Mouse (Mus musculus) MEL (cell line): ENCODE data around the gene Olfr410. TPM values are rescaled to one million over a fixed set of nuclear protein-coding genes. Genes with fewer than 3 reads are reported as not detected.

Experiments used
- DNase-seq: peaks from one replicate; pipeline ENCODE4 v3.0.0; 2011; ENCODE audit warnings: low read depth, low spot score
- H3K27ac ChIP-seq: 2 replicates; pipeline ENCODE4 v1.5.1; 2012; ENCODE audit warnings: low read depth, mild to moderate bottlenecking, control low read depth, low read length, moderate library complexity; ENCODE audit not compliant: control insufficient read depth
- H3K27me3 ChIP-seq, 2 experiments: fragments of 150-350 bp in 1 of 2; sonication (generic) in 1 of 2; 2 replicates each; pipeline ENCODE4 v1.6.1; 2012; ENCODE audit warnings: low read length in 2 of 2, mild to moderate bottlenecking in 2 of 2, improper control_type of control experiment in 1 of 2, moderate library complexity in 1 of 2; ENCODE audit not compliant: insufficient read depth in 2 of 2, control insufficient read depth in 1 of 2
- H3K36me3 ChIP-seq, 2 experiments: 2 replicates each; pipeline ENCODE4 v1.6.1; 2012 to 2014; ENCODE audit warnings: low read length in 2 of 2, improper control_type of control experiment in 1 of 2, inconsistent platforms in 1 of 2, mild to moderate bottlenecking in 1 of 2; ENCODE audit not compliant: insufficient read depth in 2 of 2, control insufficient read depth in 1 of 2
- H3K4me1 ChIP-seq, 2 experiments: fragments of 150-350 bp in 1 of 2; sonication (generic) in 1 of 2; 2 replicates each; pipeline ENCODE4 v1.6.1; 2012; ENCODE audit warnings: low read length in 2 of 2, improper control_type of control experiment in 1 of 2, mild to moderate bottlenecking in 1 of 2; ENCODE audit not compliant: insufficient read depth in 2 of 2, control insufficient read depth in 1 of 2
- H3K4me3 ChIP-seq, 2 experiments: fragments of 150-350 bp in 1 of 2; sonication (generic) in 1 of 2; 2 replicates each; pipeline ENCODE4 v1.5.1; 2012; ENCODE audit warnings: low read depth in 2 of 2, low read length in 2 of 2, mild to moderate bottlenecking in 2 of 2, moderate library complexity in 2 of 2, control low read depth in 1 of 2, improper control_type of control experiment in 1 of 2; ENCODE audit not compliant: control insufficient read depth in 1 of 2, insufficient read depth in 1 of 2
- H3K79me2 ChIP-seq: 2 replicates; pipeline ENCODE4 v1.6.1; 2012; ENCODE audit warnings: mild to moderate bottlenecking, low read length, moderate library complexity; ENCODE audit not compliant: control insufficient read depth, poor library complexity, insufficient read depth
- H3K9ac ChIP-seq: 2 replicates; pipeline ENCODE4 v1.6.1; 2012; ENCODE audit warnings: low read depth, mild to moderate bottlenecking, control low read depth, low read length, moderate library complexity; ENCODE audit not compliant: control insufficient read depth, poor library complexity, severe bottlenecking
- H3K9me3 ChIP-seq: fragments of 150-350 bp; sonication (generic); replicated peaks from 2 replicates; pipeline ENCODE4 v1.6.1; 2012; ENCODE audit warnings: mild to moderate bottlenecking, low read length, improper control_type of control experiment, moderate library complexity; ENCODE audit not compliant: insufficient read depth
- BHLHE40 ChIP-seq: IDR thresholded peaks from 2 replicates; pipeline ENCODE4 v1.6.1; 2012; ENCODE audit warnings: low read depth, mild to moderate bottlenecking, inconsistent platforms, low read length, improper control_type of control experiment, borderline replicate concordance
- CHD1 ChIP-seq: IDR thresholded peaks from 2 replicates; pipeline ENCODE4 v1.6.1; 2012; ENCODE audit warnings: low read depth, mild to moderate bottlenecking, inconsistent platforms, low read length, improper control_type of control experiment
- CHD2 ChIP-seq: IDR thresholded peaks from 2 replicates; pipeline ENCODE4 v1.6.1; 2011; ENCODE audit warnings: low read length, improper control_type of control experiment
- CTCF ChIP-seq, 3 experiments: IDR thresholded peaks in 2 of 3; conservative IDR thresholded peaks in 1 of 3; 2 replicates each; pipeline ENCODE4 v1.5.1; 2011 to 2012; ENCODE audit warnings: low read length in 3 of 3, low read depth in 2 of 3, mild to moderate bottlenecking in 2 of 3, improper control_type of control experiment in 1 of 3, inconsistent platforms in 1 of 3, mixed read lengths in 1 of 3, moderate library complexity in 1 of 3; ENCODE audit not compliant: control insufficient read depth in 1 of 3, insufficient read depth in 1 of 3, poor library complexity in 1 of 3, severe bottlenecking in 1 of 3
- E2F4 ChIP-seq: IDR thresholded peaks from 2 replicates; pipeline ENCODE4 v1.6.1; 2011; ENCODE audit warnings: low read depth, low read length, improper control_type of control experiment, borderline replicate concordance
- ELF1 ChIP-seq: IDR thresholded peaks from 2 replicates; pipeline ENCODE4 v1.6.1; 2014; ENCODE audit warnings: low read depth, mild to moderate bottlenecking, inconsistent platforms, low read length, improper control_type of control experiment, moderate library complexity
- EP300 ChIP-seq, 2 experiments: IDR thresholded peaks; 2 replicates each; pipeline ENCODE4 v1.6.1; 2011; ENCODE audit warnings: improper control_type of control experiment in 2 of 2, low read length in 2 of 2, low read depth in 1 of 2, mild to moderate bottlenecking in 1 of 2
- ETS1 ChIP-seq: IDR thresholded peaks from 2 replicates; pipeline ENCODE4 v1.6.1; 2012; ENCODE audit warnings: low read depth, mild to moderate bottlenecking, inconsistent platforms, low read length, improper control_type of control experiment, moderate library complexity
- GABPA ChIP-seq: IDR thresholded peaks from 2 replicates; pipeline ENCODE4 v1.6.1; 2012; ENCODE audit warnings: low read depth, mild to moderate bottlenecking, inconsistent platforms, low read length, improper control_type of control experiment, moderate library complexity
- GATA1 ChIP-seq: IDR thresholded peaks from 2 replicates; pipeline ENCODE4 v1.6.1; 2011; ENCODE audit warnings: low read depth, low read length, improper control_type of control experiment
- HCFC1 ChIP-seq: IDR thresholded peaks from 2 replicates; pipeline ENCODE4 v1.6.1; 2012; ENCODE audit warnings: low read depth, mild to moderate bottlenecking, inconsistent platforms, low read length, improper control_type of control experiment, moderate library complexity
- JUND ChIP-seq: IDR thresholded peaks from 2 replicates; pipeline ENCODE4 v1.6.1; 2011; ENCODE audit warnings: low read depth, mild to moderate bottlenecking, improper control_type of control experiment, low read length
- KAT2A ChIP-seq: conservative IDR thresholded peaks from 2 replicates; pipeline ENCODE4 v1.6.1; 2012; ENCODE audit warnings: low read depth, low read length, improper control_type of control experiment, inconsistent platforms
- MAFK ChIP-seq: IDR thresholded peaks from 2 replicates; pipeline ENCODE4 v1.6.1; 2011; ENCODE audit warnings: low read depth, mild to moderate bottlenecking, low read length, improper control_type of control experiment, borderline replicate concordance
- MEF2A ChIP-seq: IDR thresholded peaks from 2 replicates; pipeline ENCODE4 v1.6.1; 2014; ENCODE audit warnings: low read depth, mild to moderate bottlenecking, inconsistent platforms, low read length, improper control_type of control experiment; ENCODE audit not compliant: poor library complexity, insufficient replicate concordance, severe bottlenecking; ENCODE audit errors: extremely low read depth
- MXI1 ChIP-seq: IDR thresholded peaks from 2 replicates; pipeline ENCODE4 v1.6.1; 2011; ENCODE audit warnings: mild to moderate bottlenecking, low read depth, low read length, improper control_type of control experiment
- MYB ChIP-seq: IDR thresholded peaks from 2 replicates; pipeline ENCODE4 v1.6.1; 2011; ENCODE audit warnings: mild to moderate bottlenecking, low read depth, low read length, improper control_type of control experiment
- NELFE ChIP-seq: IDR thresholded peaks from 2 replicates; pipeline ENCODE4 v1.6.1; 2011; ENCODE audit warnings: low read depth, low read length, improper control_type of control experiment
- NRF1 ChIP-seq: IDR thresholded peaks from 2 replicates; pipeline ENCODE4 v1.6.1; 2014; ENCODE audit warnings: low read depth, mild to moderate bottlenecking, inconsistent platforms, low read length, improper control_type of control experiment, moderate library complexity; ENCODE audit not compliant: poor library complexity, insufficient read depth, severe bottlenecking
- POLR2A ChIP-seq, 2 experiments: IDR thresholded peaks; 2 replicates each; pipeline ENCODE4 v1.6.1; 2011 to 2012; ENCODE audit warnings: low read length in 2 of 2, mild to moderate bottlenecking in 2 of 2, control low read depth in 1 of 2, improper control_type of control experiment in 1 of 2, low read depth in 1 of 2, moderate library complexity in 1 of 2; ENCODE audit not compliant: control insufficient read depth in 1 of 2, insufficient read depth in 1 of 2, poor library complexity in 1 of 2
- POLR2AphosphoS2 ChIP-seq: IDR thresholded peaks from 2 replicates; pipeline ENCODE4 v1.6.1; 2011; ENCODE audit warnings: low read length, improper control_type of control experiment
- POLR2AphosphoS5 ChIP-seq: IDR thresholded peaks from 2 replicates; pipeline ENCODE4 v1.6.1; 2012; ENCODE audit warnings: low read depth, borderline replicate concordance, mild to moderate bottlenecking, inconsistent platforms, low read length, moderate library complexity, mixed read lengths
- RAD21 ChIP-seq: IDR thresholded peaks from 2 replicates; pipeline ENCODE4 v1.6.1; 2011; ENCODE audit warnings: mild to moderate bottlenecking, low read depth, low read length, improper control_type of control experiment
- RCOR1 ChIP-seq: IDR thresholded peaks from 2 replicates; pipeline ENCODE4 v1.6.1; 2012; ENCODE audit warnings: low read depth, mild to moderate bottlenecking, inconsistent platforms, low read length, improper control_type of control experiment
- SIN3A ChIP-seq: IDR thresholded peaks from 2 replicates; pipeline ENCODE4 v1.6.1; 2012; ENCODE audit warnings: low read length, improper control_type of control experiment, inconsistent platforms
- SMC3 ChIP-seq: IDR thresholded peaks from 2 replicates; pipeline ENCODE4 v1.6.1; 2011; ENCODE audit warnings: low read depth, low read length, improper control_type of control experiment
- TAL1 ChIP-seq: IDR thresholded peaks from 2 replicates; pipeline ENCODE4 v1.6.1; 2012; ENCODE audit warnings: mild to moderate bottlenecking, inconsistent platforms, low read length, moderate library complexity, mixed read lengths
- TBP ChIP-seq: IDR thresholded peaks from 2 replicates; pipeline ENCODE4 v1.8.0; 2011; ENCODE audit warnings: low read depth, low read length, improper control_type of control experiment
- TCF12 ChIP-seq: IDR thresholded peaks from 2 replicates; pipeline ENCODE4 v1.6.1; 2014; ENCODE audit warnings: low read depth, mild to moderate bottlenecking, inconsistent platforms, low read length, improper control_type of control experiment, moderate library complexity
- USF2 ChIP-seq, 2 experiments: IDR thresholded peaks; 2 replicates each; pipeline ENCODE4 v1.6.1; 2011 to 2012; ENCODE audit warnings: improper control_type of control experiment in 2 of 2, low read length in 2 of 2, borderline replicate concordance in 1 of 2, inconsistent platforms in 1 of 2, low read depth in 1 of 2, mild to moderate bottlenecking in 1 of 2; ENCODE audit not compliant: insufficient read depth in 1 of 2
- ZKSCAN1 ChIP-seq: IDR thresholded peaks from 2 replicates; pipeline ENCODE4 v1.6.1; 2012; ENCODE audit warnings: low read depth, mild to moderate bottlenecking, inconsistent platforms, low read length, improper control_type of control experiment, moderate library complexity
- ZNF384 ChIP-seq: IDR thresholded peaks from 2 replicates; pipeline ENCODE4 v1.6.1; 2012; ENCODE audit warnings: low read depth, mild to moderate bottlenecking, inconsistent platforms, low read length, improper control_type of control experiment
- polyA plus RNA-seq, 2 experiments: library from polyadenylated mRNA; stranded (reverse) in 1 of 2; unstranded in 1 of 2; fragments of >175 nt in 1 of 2; fragments of >200 nt in 1 of 2; gene quantifications; 2 replicates each; pipeline versions ENCODE4 v1.2.1 to v1.2.4; 2012; ENCODE audit warnings: low replicate concordance in 2 of 2, low read depth in 1 of 2; ENCODE audit not compliant: insufficient read length in 2 of 2, insufficient read depth in 1 of 2, missing spikeins in 1 of 2
- total RNA-seq: library from RNA; depleted of rRNA; stranded (reverse); fragments of 300-350 nt; gene quantifications from 2 replicates; pipeline ENCODE4 v1.2.3, GENCODE M21; 2012

Gene Olfr410
- total and polyA plus RNA-seq, 3 experiments, result not detected

DNA sequence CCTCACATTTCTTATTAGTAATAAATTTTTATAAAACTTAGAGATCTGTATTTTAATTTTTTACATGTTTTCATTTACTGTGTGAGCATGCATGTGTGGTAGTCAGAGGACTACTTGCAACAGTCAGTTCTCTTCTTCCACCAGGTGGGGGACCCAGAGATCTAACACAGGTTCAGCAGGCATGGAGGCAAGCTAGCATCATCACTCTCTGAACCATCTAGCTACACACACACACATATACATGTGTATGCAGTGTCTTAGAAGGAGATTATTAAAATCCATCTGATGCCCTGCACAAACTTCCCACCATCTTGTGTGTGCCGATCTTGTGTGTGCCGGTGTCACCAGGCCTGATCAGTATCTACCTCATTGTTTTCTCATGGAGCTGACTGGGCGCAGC, 39.0 kb upstream of the Olfr410 start (continued):
- TF ChIP-seq USF2 (IDR thresholded peaks at IDR 0.05; ENCODE audit: borderline replicate concordance in 1 of 2, insufficient read depth in 1 of 2, low read depth in 1 of 2, low read length in 2 of 2) (no peak), JUND (no peak), ZKSCAN1 (no peak), CHD2 (no peak), SMC3 (peak; percentile 99), RCOR1 (no peak), TCF12 (no peak), CTCF (IDR thresholded peaks at IDR 0.05 in 2 of 3, conservative IDR thresholded peaks at IDR 0.05 in 1 of 3; ENCODE audit: control insufficient read depth in 1 of 3, insufficient read depth in 1 of 3, low read depth in 2 of 3, low read length in 3 of 3, poor library complexity in 1 of 3, severe bottlenecking in 1 of 3) (peak; percentile 79 to 99 (median 80)), KAT2A (no peak), E2F4 (no peak), MAFK (no peak), ETS1 (no peak), NRF1 (no peak), NELFE (no peak)
- TF ChIP-seq, all 39 proteins: peak for 6

DNA sequence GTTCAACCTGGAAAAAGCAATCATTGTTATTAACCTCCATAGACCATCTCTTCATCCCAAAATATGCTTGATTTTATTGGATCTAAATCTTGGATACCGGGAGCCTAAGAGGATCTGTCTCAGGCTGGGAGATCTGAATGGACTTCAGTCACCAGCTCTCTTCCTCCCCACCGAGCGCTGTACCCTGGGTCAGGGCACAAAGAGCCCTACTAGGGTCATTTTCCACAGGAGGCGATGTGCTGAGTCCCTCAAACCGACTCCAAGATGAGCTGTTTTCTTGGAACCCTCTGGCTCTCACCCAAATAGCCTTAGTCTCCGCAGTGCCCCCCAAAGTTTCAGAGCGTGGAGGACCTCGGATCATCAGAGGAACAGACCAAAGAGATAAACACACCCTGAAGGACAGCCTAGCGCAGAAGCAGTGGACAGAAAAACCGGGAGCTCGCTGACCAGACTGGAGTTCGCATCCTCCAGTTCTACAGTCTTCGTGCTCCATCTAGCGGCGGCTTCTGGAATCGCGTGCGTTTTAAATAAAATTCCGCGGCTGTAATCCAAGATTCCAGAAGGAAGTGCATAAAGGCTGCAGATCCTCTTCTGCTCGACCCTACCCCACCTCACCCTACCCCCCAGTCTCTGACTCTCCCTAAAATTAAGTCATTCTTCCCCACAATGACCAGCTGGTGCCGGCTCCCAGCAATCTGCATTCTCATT, 33.7 kb upstream of the Olfr410 start:
- Histone ChIP-seq H3K9me3 (no peaks in the 10 kb centered on the region), H3K36me3 (no peaks in the 10 kb centered on the region; a peak in 1 of 4 replicates), H3K4me3 (no peak overlapping the region), H3K27me3 (peaks cover 0 to 3% of the 10 kb centered on the region in 2 experiments; a peak in 2 of 4 replicates), H3K9ac (no peak overlapping the region), H3K27ac (no peak overlapping the region), H3K79me2 (no peaks in the 10 kb centered on the region), H3K4me1 (no peaks in the 10 kb centered on the region)
- DNase-seq, result peak; percentile 77
- TF ChIP-seq POLR2AphosphoS2 (no peak), TAL1 (no peak), ZKSCAN1 (no peak), NRF1 (no peak), TCF12 (no peak), KAT2A (no peak), POLR2AphosphoS5 (no peak), HCFC1 (no peak), GATA1 (no peak), RAD21 (peak; percentile 99), BHLHE40 (peak; percentile 38; the same call in 1 of the 2 replicates), NELFE (no peak), POLR2A (IDR thresholded peaks at IDR 0.05; ENCODE audit: control insufficient read depth in 1 of 2, insufficient read depth in 1 of 2, low read depth in 1 of 2, low read length in 2 of 2, poor library complexity in 1 of 2) (no peak), EP300 (IDR thresholded peaks at IDR 0.05; ENCODE audit: low read depth in 1 of 2, low read length in 2 of 2) (no peak), USF2 (IDR thresholded peaks at IDR 0.05; ENCODE audit: borderline replicate concordance in 1 of 2, insufficient read depth in 1 of 2, low read depth in 1 of 2, low read length in 2 of 2) (no peak), MYB (no peak), MAFK (no peak), MEF2A (no peak), ELF1 (no peak), TBP (no peak), GABPA (no peak), ZNF384 (no peak), MXI1 (no peak), CTCF (IDR thresholded peaks at IDR 0.05 in 2 of 3, conservative IDR thresholded peaks at IDR 0.05 in 1 of 3; ENCODE audit: control insufficient read depth in 1 of 3, insufficient read depth in 1 of 3, low read depth in 2 of 3, low read length in 3 of 3, poor library complexity in 1 of 3, severe bottlenecking in 1 of 3) (peak; percentile 95 to 97 (median 96)), RCOR1 (no peak), CHD2 (no peak), CHD1 (no peak), SIN3A (no peak)
